Mouse (Mus musculus) forebrain, embryonic 12.5 days (tissue): ENCODE measurements at regions not wholly inside any gene's neighbourhood (a gene's known extent, or its start where the extent isn't known, plus 50 kb on each side); places are given as distances from the start of the nearest gene placed in this dataset.

Experiments
- ATAC-seq: fragments of 200-750 bp; cut with Nextera tagmentation; 2 replicates; pipeline ENCODE4 v1.8.0; 2017; ENCODE audit warnings: moderate TSS enrichment; ENCODE audit not compliant: low FRiP score
- H3K27ac ChIP-seq: fragments of 300-500 bp; sonication (generic); 2 replicates; pipeline ENCODE4 v1.5.1; 2016; ENCODE audit warnings: mild to moderate bottlenecking
- H3K27me3 ChIP-seq: fragments of 300-500 bp; sonication (generic); 2 replicates; pipeline ENCODE4 v1.6.1; 2016; ENCODE audit warnings: mild to moderate bottlenecking
- H3K36me3 ChIP-seq: fragments of 300-500 bp; sonication (generic); replicated peaks from 2 replicates; pipeline ENCODE4 v1.6.1; 2016; ENCODE audit warnings: mild to moderate bottlenecking
- H3K4me1 ChIP-seq: fragments of 300-500 bp; sonication (generic); 2 replicates; pipeline ENCODE4 v1.6.1; 2016
- H3K4me2 ChIP-seq: fragments of 300-500 bp; sonication (generic); 2 replicates; pipeline ENCODE4 v1.6.1; 2016; ENCODE audit warnings: mild to moderate bottlenecking, moderate library complexity
- H3K4me3 ChIP-seq: fragments of 300-500 bp; sonication (generic); replicated peaks from 2 replicates; pipeline ENCODE4 v1.5.1; 2016; ENCODE audit warnings: mild to moderate bottlenecking
- H3K9ac ChIP-seq: fragments of 300-500 bp; sonication (generic); 2 replicates; pipeline ENCODE4 v1.6.1; 2016; ENCODE audit warnings: mild to moderate bottlenecking
- H3K9me3 ChIP-seq: fragments of 300-500 bp; sonication (generic); 2 replicates; pipeline ENCODE4 v1.6.1; 2016
- WGBS: fragments of 180-500 bp; shearing (Covaris S2); methylation state at CpG from one replicate; pipeline ENCODE4 v1.1.7; 2016; 5-methylcytosine and 5-hydroxymethylcytosine counted together

GRCm38 (mm10) chr13:90584766-90585165 is 320.4 kb downstream of the Atp6ap1l start:
- no peaks in the 10 kb centered on the region for H3K27me3 ChIP-seq
- WGBS = 89% methylated on average over 2 of the region's 2 CpGs
- H3K9me3 ChIP-seq = no peaks in the 10 kb centered on the region
- H3K4me1 ChIP-seq = no peaks in the 10 kb centered on the region
- no peak overlapping the region for H3K27ac ChIP-seq
- no peaks in the 10 kb centered on the region for H3K36me3 ChIP-seq
- no peak for ATAC-seq
- H3K9ac ChIP-seq = no peak overlapping the region
- H3K4me2 ChIP-seq = no peak overlapping the region
- H3K4me3 ChIP-seq = no peak overlapping the region

GRCm38 (mm10) chr13:90575371-90575770 is 329.8 kb downstream of the Atp6ap1l start:
- Histone ChIP-seq H3K9me3 (no peaks in the 10 kb centered on the region), H3K4me1 (no peaks in the 10 kb centered on the region), H3K27me3 (no peaks in the 10 kb centered on the region), H3K4me2 (no peak overlapping the region), H3K27ac (no peak overlapping the region), H3K36me3 (no peaks in the 10 kb centered on the region), H3K9ac (no peak overlapping the region), H3K4me3 (no peak overlapping the region)
- 91% methylated on average over 2 of the region's 2 CpGs for WGBS
- ATAC-seq = no peak

GRCm38 (mm10) chr13:90572580-90572979 is 332.6 kb downstream of the Atp6ap1l start:
- Histone ChIP-seq H3K27ac (no peak overlapping the region), H3K36me3 (no peaks in the 10 kb centered on the region), H3K9me3 (no peaks in the 10 kb centered on the region), H3K4me1 (no peaks in the 10 kb centered on the region), H3K9ac (no peak overlapping the region), H3K4me2 (no peak overlapping the region), H3K27me3 (no peaks in the 10 kb centered on the region), H3K4me3 (no peak overlapping the region)
- 85% methylated on average over 2 of the region's 2 CpGs for WGBS
- ATAC-seq = no peak

GRCm38 (mm10) chr13:90563183-90563840 is 341.8 kb downstream of the Atp6ap1l start:
- H3K4me2 ChIP-seq = no peak overlapping the region
- H3K4me3 ChIP-seq = no peak overlapping the region
- no peaks in the 10 kb centered on the region for H3K27me3 ChIP-seq
- H3K27ac ChIP-seq = no peak overlapping the region
- no peaks in the 10 kb centered on the region for H3K4me1 ChIP-seq
- no peaks in the 10 kb centered on the region for H3K9me3 ChIP-seq
- H3K9ac ChIP-seq = no peak overlapping the region
- ATAC-seq = no peak
- 82% methylated on average over 1 of the region's 1 CpGs for WGBS
- H3K36me3 ChIP-seq = no peaks in the 10 kb centered on the region

GRCm38 (mm10) chr13:90560095-90560494 is 345.1 kb downstream of the Atp6ap1l start:
- no peaks in the 10 kb centered on the region for H3K27me3 ChIP-seq
- ATAC-seq = no peak
- no peak overlapping the region for H3K9ac ChIP-seq
- no peaks in the 10 kb centered on the region for H3K36me3 ChIP-seq
- no peaks in the 10 kb centered on the region for H3K4me1 ChIP-seq
- 83% methylated on average over 1 of the region's 1 CpGs for WGBS
- H3K27ac ChIP-seq = no peak overlapping the region
- H3K9me3 ChIP-seq = no peaks in the 10 kb centered on the region
- H3K4me2 ChIP-seq = no peak overlapping the region
- no peak overlapping the region for H3K4me3 ChIP-seq

GRCm38 (mm10) chr13:90559481-90559880 is 345.7 kb downstream of the Atp6ap1l start:
- Histone ChIP-seq H3K4me1 (no peaks in the 10 kb centered on the region), H3K9me3 (no peaks in the 10 kb centered on the region), H3K36me3 (no peaks in the 10 kb centered on the region), H3K9ac (no peak overlapping the region), H3K4me3 (no peak overlapping the region), H3K27ac (no peak overlapping the region), H3K27me3 (no peaks in the 10 kb centered on the region), H3K4me2 (no peak overlapping the region)
- no peak for ATAC-seq
- 85% methylated on average over 2 of the region's 2 CpGs for WGBS

GRCm38 (mm10) chr13:90551166-90551565 is 354.0 kb downstream of the Atp6ap1l start:
- Histone ChIP-seq H3K27me3 (no peaks in the 10 kb centered on the region), H3K9me3 (no peaks in the 10 kb centered on the region), H3K36me3 (no peaks in the 10 kb centered on the region), H3K4me3 (no peak overlapping the region), H3K27ac (no peak overlapping the region), H3K4me2 (no peak overlapping the region), H3K4me1 (no peaks in the 10 kb centered on the region), H3K9ac (no peak overlapping the region)
- WGBS = 90% methylated on average over 2 of the region's 2 CpGs
- no peak for ATAC-seq

GRCm38 (mm10) chr13:90546288-90547035 is 358.7 kb downstream of the Atp6ap1l start:
- Histone ChIP-seq H3K27ac (no peak overlapping the region), H3K36me3 (no peaks in the 10 kb centered on the region), H3K27me3 (no peaks in the 10 kb centered on the region), H3K4me3 (no peak overlapping the region), H3K9me3 (no peaks in the 10 kb centered on the region), H3K4me2 (no peak overlapping the region), H3K4me1 (no peaks in the 10 kb centered on the region), H3K9ac (no peak overlapping the region)
- 73% methylated on average over 1 of the region's 1 CpGs for WGBS
- no peak for ATAC-seq

GRCm38 (mm10) chr13:90545816-90546215 is 359.3 kb downstream of the Atp6ap1l start:
- H3K36me3 ChIP-seq = no peaks in the 10 kb centered on the region
- H3K4me3 ChIP-seq = no peak overlapping the region
- H3K9ac ChIP-seq = no peak overlapping the region
- H3K27me3 ChIP-seq = no peaks in the 10 kb centered on the region
- ATAC-seq = no peak
- H3K27ac ChIP-seq = no peak overlapping the region
- no peaks in the 10 kb centered on the region for H3K9me3 ChIP-seq
- H3K4me1 ChIP-seq = no peaks in the 10 kb centered on the region
- H3K4me2 ChIP-seq = no peak overlapping the region

GRCm38 (mm10) chr13:90537525-90537924 is 367.6 kb downstream of the Atp6ap1l start:
- Histone ChIP-seq H3K27ac (no peak overlapping the region), H3K9ac (no peak overlapping the region), H3K9me3 (peaks cover 2% of the 10 kb centered on the region; the same call in 1 of the 2 replicates), H3K4me2 (no peak overlapping the region), H3K27me3 (no peaks in the 10 kb centered on the region), H3K4me3 (no peak overlapping the region), H3K4me1 (no peaks in the 10 kb centered on the region), H3K36me3 (no peaks in the 10 kb centered on the region)
- 86% methylated on average over 1 of the region's 1 CpGs for WGBS
- no peak for ATAC-seq

GRCm38 (mm10) chr13:90526998-90527397 is 378.2 kb downstream of the Atp6ap1l start:
- Histone ChIP-seq H3K27ac (no peak overlapping the region), H3K27me3 (no peaks in the 10 kb centered on the region), H3K4me1 (no peaks in the 10 kb centered on the region), H3K4me2 (no peak overlapping the region), H3K36me3 (no peaks in the 10 kb centered on the region), H3K9ac (no peak overlapping the region), H3K4me3 (no peak overlapping the region), H3K9me3 (no peaks in the 10 kb centered on the region)
- WGBS = 93% methylated on average over 3 of the region's 3 CpGs
- no peak for ATAC-seq

GRCm38 (mm10) chr13:90525801-90526200 is 379.4 kb downstream of the Atp6ap1l start:
- Histone ChIP-seq H3K4me2 (no peak overlapping the region), H3K9ac (no peak overlapping the region), H3K36me3 (no peaks in the 10 kb centered on the region), H3K9me3 (no peaks in the 10 kb centered on the region), H3K27ac (no peak overlapping the region), H3K4me3 (no peak overlapping the region), H3K4me1 (no peaks in the 10 kb centered on the region), H3K27me3 (no peaks in the 10 kb centered on the region)
- WGBS = 86% methylated on average over 2 of the region's 2 CpGs
- no peak for ATAC-seq

GRCm38 (mm10) chr13:90521758-90522245 is 383.4 kb downstream of the Atp6ap1l start:
- whole genome bisulfite sequencing = 72% methylated on average over 4 of the region's 4 CpGs
- ATAC-seq = no peak
- Histone ChIP-seq H3K4me2 (no peak overlapping the region), H3K4me3 (no peak overlapping the region), H3K27me3 (no peaks in the 10 kb centered on the region), H3K4me1 (no peaks in the 10 kb centered on the region), H3K27ac (no peak overlapping the region), H3K36me3 (no peaks in the 10 kb centered on the region), H3K9ac (no peak overlapping the region), H3K9me3 (no peaks in the 10 kb centered on the region)
